Mouse (Mus musculus): ENCODE data around the gene Sez6.

DNA sequence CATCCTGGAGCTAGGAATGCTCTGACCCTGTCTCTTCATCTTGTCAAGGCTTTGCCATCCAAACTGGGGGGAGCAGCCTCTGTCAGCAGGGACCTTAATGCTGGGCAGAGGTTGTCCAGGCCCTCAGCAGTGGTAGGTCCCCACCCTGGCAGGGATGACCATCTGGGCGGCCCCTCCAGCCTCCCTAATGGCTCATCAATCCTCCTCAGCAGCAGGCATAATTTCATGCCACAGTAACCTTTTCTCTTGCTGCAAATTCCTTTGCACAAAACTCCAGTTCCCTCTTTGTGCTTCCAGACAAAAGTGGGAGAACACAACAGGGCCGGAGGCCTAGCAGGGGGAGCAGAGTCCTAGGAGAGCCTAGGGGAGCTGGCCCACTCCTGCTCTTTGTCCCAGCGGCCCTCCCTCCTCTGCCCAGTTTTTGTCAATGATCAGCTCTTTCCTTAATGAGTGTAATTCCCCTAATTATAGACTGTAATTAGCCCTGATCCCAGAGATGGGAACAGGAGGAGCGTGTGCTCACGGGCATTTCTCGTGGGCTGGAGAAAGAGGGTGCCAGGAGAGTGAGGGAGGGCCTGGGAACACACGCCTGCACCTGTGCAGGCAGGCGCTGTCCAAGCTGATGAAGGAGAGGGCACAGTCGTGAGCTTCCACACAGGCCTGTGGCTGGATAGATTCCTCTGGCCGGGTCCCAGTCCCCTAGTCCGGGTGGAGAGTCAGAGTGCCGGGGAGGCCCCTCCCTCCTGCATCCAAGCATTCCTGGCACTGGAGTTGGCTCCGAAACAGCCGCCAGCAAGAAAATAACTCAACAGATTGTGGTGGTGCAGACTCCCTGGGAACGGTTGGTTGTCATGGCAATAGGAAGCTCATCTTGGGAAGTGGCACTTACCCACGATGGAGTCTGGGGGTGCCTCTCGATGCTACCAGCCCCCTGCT is 34.8 kb downstream of the Sez6 start:
- TF ChIP-seq ZC3H11A (IDR thresholded peaks at IDR 0.05; ENCODE audit: borderline replicate concordance, low read depth, low read length) (no peak), CHD2 (IDR thresholded peaks at IDR 0.05; ENCODE audit: low read depth, low read length) (no peak)
